8 mouse cellular contexts compared by ENCODE assay signal in genomic region chr2:145675756-145676543, GRCm38 (mm10). TPM values are rescaled to one million over a fixed set of nuclear protein-coding genes. Genes with fewer than 3 reads are reported as not detected.
DNase-seq lines count a peak whose midpoint lies in the region; ATAC-seq and TF ChIP-seq lines count a peak whose summit lies in the region.

No protein-coding gene starts in this region.

- H3K4me2 ChIP-seq in limb, embryonic 12.5 days = peak overlapping the region; percentile 90
- peak overlapping the region; percentile 77 for H3K4me2 ChIP-seq in midbrain, embryonic 12.5 days (replicated peaks)

- peak overlapping the region; percentile 76 for H3K4me3 ChIP-seq in embryonic fibroblast, embryonic 13.5 days (ENCODE audit: insufficient read depth, low read length)
- peak overlapping the region; percentile 77 for H3K4me3 ChIP-seq in hindbrain, embryonic 10.5 days
- H3K4me3 ChIP-seq in limb, embryonic 12.5 days (replicated peaks) = peak overlapping the region; percentile 66
- H3K4me3 ChIP-seq in midbrain, embryonic 12.5 days = peak overlapping the region; percentile 61

- H3K9me3 ChIP-seq in hindbrain, embryonic 10.5 days = peaks cover 6% of the 10 kb centered on the region; the same call in 1 of the 2 replicates
- H3K9me3 ChIP-seq in limb, embryonic 12.5 days = peaks cover 7% of the 10 kb centered on the region; the same call in 1 of the 2 replicates
- H3K9me3 ChIP-seq in midbrain, embryonic 12.5 days = 0 out of 2 replicates have a peak, but pooled peaks cover 3% of the 10 kb centered on the region

- H3K9ac ChIP-seq in limb, embryonic 12.5 days (replicated peaks) = peak overlapping the region; percentile 72
- peak overlapping the region; percentile 59 for H3K9ac ChIP-seq in midbrain, embryonic 12.5 days (replicated peaks)

- DNase-seq in cerebellum, adult 11 months = peak; percentile 17
- no peak for DNase-seq in cerebellum, adult 11-12 months
- peak; percentile 68 for DNase-seq in adrenal gland, postnatal 10 days
- DNase-seq in hindbrain, embryonic 10.5 days (ENCODE audit: low spot score) = no peak
- DNase-seq in urinary bladder, postnatal 14 days (ENCODE audit: low spot score) = peak; percentile 63

- H3K4me1 ChIP-seq in embryonic fibroblast, embryonic 13.5 days (ENCODE audit: control insufficient read depth, insufficient read depth, low read length) = peaks cover 9% of the 10 kb centered on the region
- H3K4me1 ChIP-seq in hindbrain, embryonic 10.5 days (replicated peaks) = peaks cover 27% of the 10 kb centered on the region
- H3K4me1 ChIP-seq in limb, embryonic 12.5 days (replicated peaks) = peaks cover 42% of the 10 kb centered on the region
- peaks cover 22% of the 10 kb centered on the region for H3K4me1 ChIP-seq in midbrain, embryonic 12.5 days

- TF ChIP-seq POLR2A in embryonic fibroblast, embryonic 13.5 days (IDR thresholded peaks at IDR 0.05; ENCODE audit: low read depth, low read length) = no peak

- no peaks in the 10 kb centered on the region; the same call in 1 of the 2 replicates for H3K27me3 ChIP-seq in hindbrain, embryonic 10.5 days (ENCODE audit: insufficient read depth, poor library complexity, severe bottlenecking)
- no peaks in the 10 kb centered on the region for H3K27me3 ChIP-seq in limb, embryonic 12.5 days
- H3K27me3 ChIP-seq in midbrain, embryonic 12.5 days = peaks cover 18% of the 10 kb centered on the region

- 9% methylated on average over 27 of the region's 27 CpGs for WGBS in hindbrain, embryonic 10.5 days
- 6% methylated on average over 27 of the region's 27 CpGs for WGBS in limb, embryonic 12.5 days
- WGBS in midbrain, embryonic 12.5 days = 10% methylated on average over 27 of the region's 27 CpGs

- peak overlapping the region; percentile 12; the same call in 1 of the 2 replicates for H3K27ac ChIP-seq in embryonic fibroblast, embryonic 13.5 days (ENCODE audit: insufficient read depth, low read length)
- H3K27ac ChIP-seq in hindbrain, embryonic 10.5 days = peak overlapping the region; percentile 89
- H3K27ac ChIP-seq in limb, embryonic 12.5 days = peak overlapping the region; percentile 80
- H3K27ac ChIP-seq in midbrain, embryonic 12.5 days (replicated peaks) = 0 out of 2 replicates have a peak overlapping the region, but pooled peaks have one; percentile 15

- peak; percentile 21 for ATAC-seq in limb, embryonic 12.5 days (ENCODE audit: insufficient number of reproducible peaks, insufficient read depth, low FRiP score, low TSS enrichment, low read depth)
- ATAC-seq in midbrain, embryonic 12.5 days (ENCODE audit: low FRiP score, low read depth) = peak; percentile 54

- TF ChIP-seq CTCF in embryonic fibroblast, embryonic 13.5 days (IDR thresholded peaks at IDR 0.05; ENCODE audit: borderline replicate concordance, insufficient read depth, low read length) = no peak

- no peaks in the 10 kb centered on the region for H3K36me3 ChIP-seq in hindbrain, embryonic 10.5 days
- H3K36me3 ChIP-seq in limb, embryonic 12.5 days = no peaks in the 10 kb centered on the region
- H3K36me3 ChIP-seq in midbrain, embryonic 12.5 days = no peaks in the 10 kb centered on the region

RNA-seq across cellular contexts. Expression of gene Rin2, which starts 0.9 kb away (rescaled TPM):
- total RNA-seq in adrenal gland, postnatal 10 days (2021) = 10 to 100 TPM; 24.6 to 32.2 TPM
- polyA plus RNA-seq in embryonic fibroblast, embryonic 13.5 days (2011; ENCODE audit: insufficient read length, low read depth, missing spikeins) = 19.5 and 30.5 TPM in 2 replicates
- polyA plus RNA-seq in hindbrain, embryonic 10.5 days (2016; fragmentation: Nextera tagmentation; extraction: Ambion mirVana) = 13.1 and 16.0 TPM in 2 replicates
- 34.9 and 41.6 TPM in 2 replicates for polyA plus RNA-seq in limb, embryonic 12.5 days (2016; fragmentation: Nextera tagmentation; extraction: Ambion mirVana)
- 14.8 and 16.8 TPM in 2 replicates for polyA plus RNA-seq in midbrain, embryonic 12.5 days (2016; fragmentation: Nextera tagmentation; extraction: Ambion mirVana)

Comparison
In these comparisons a context has a peak if more than half of its experiments do, and no peak if none do; other contexts are left out.
1. DNase-seq: peak in cerebellum, adult 11 months (single experiment), adrenal gland, postnatal 10 days (single experiment) and urinary bladder, postnatal 14 days (single experiment); none in cerebellum, adult 11-12 months (single experiment) and hindbrain, embryonic 10.5 days (single experiment).
2. H3K27ac ChIP-seq: peak in every context shown above with its lines; median percentile 89 in hindbrain, embryonic 10.5 days; 80 in limb, embryonic 12.5 days; 15 in midbrain, embryonic 12.5 days; 12 in embryonic fibroblast, embryonic 13.5 days.
3. Peak in every context shown above with its lines, with median percentiles within 50 percentile points of each other: H3K4me3 ChIP-seq.